Mouse (Mus musculus) lung, postnatal 0 days (tissue): ENCODE measurements at regions not wholly inside any gene's neighbourhood (a gene's known extent, or its start where the extent isn't known, plus 50 kb on each side); places are given as distances from the start of the nearest gene placed in this dataset.

Experiments
- CTCF ChIP-seq: IDR thresholded peaks from 2 replicates; pipeline ENCODE4 v1.5.1; 2016; ENCODE audit warnings: antibody characterized with exemption, mild to moderate bottlenecking
- EP300 ChIP-seq: IDR thresholded peaks from 2 replicates; pipeline ENCODE4 v1.6.1; 2016; ENCODE audit warnings: antibody characterized with exemption, mild to moderate bottlenecking, control low read depth

DNA sequence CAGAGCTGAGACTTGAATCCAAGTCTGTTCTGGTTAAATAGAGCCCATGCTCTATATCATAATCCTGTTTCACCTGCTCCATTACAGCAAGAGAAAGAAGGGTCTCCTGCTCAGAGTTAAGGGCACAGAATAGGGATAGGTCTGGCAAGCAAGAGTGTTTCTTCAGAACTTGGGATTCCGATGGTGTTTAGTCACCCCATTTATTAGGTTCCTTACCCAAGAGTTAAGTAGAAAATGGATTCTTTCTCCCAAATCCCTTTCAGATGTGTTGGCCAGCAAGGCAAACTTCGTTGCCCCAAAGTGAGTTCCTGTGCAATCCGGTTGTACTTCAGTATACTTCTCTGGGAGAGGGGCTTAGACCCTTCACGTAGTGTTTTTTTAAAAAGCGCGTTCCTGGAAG is 74.4 kb downstream of the Cyp26a1 start:
- no peak for TF ChIP-seq CTCF
- TF ChIP-seq EP300 = no peak
